ENCODE assay signal across 9 mouse cellular contexts in genomic region chr3:28562612-28563332, GRCm38 (mm10).
A peak's percentile ranks its signal among the peaks of the same experiment; 100 is the strongest.
DNase-seq lines count a peak whose midpoint lies in the region; ATAC-seq and TF ChIP-seq lines count a peak whose summit lies in the region.
"Had no signal": no experiment of that assay in that cellular context is flagged by ENCODE, and none has a peak within 500 bp of the region (broad histone marks: within the 10 kb centered on the region; RNA-seq: fewer than 3 reads in every experiment).

No protein-coding gene starts in this region.

- H3K36me3 ChIP-seq in neural tube, embryonic 11.5 days (ENCODE audit: control insufficient read depth, insufficient read depth, low read length), result no peaks in the 10 kb centered on the region
- peaks cover 24% of the 10 kb centered on the region for H3K36me3 ChIP-seq in neural tube, embryonic 15.5 days
- H3K36me3 ChIP-seq in limb, embryonic 14.5 days (ENCODE audit: control insufficient read depth, insufficient read depth, low read length), result no peaks in the 10 kb centered on the region

- H3K9ac ChIP-seq in neural tube, embryonic 11.5 days (ENCODE audit: low read length), result no peak overlapping the region
- H3K9ac ChIP-seq in neural tube, embryonic 15.5 days (replicated peaks), result no peak overlapping the region
- no peak overlapping the region for H3K9ac ChIP-seq in limb, embryonic 14.5 days (ENCODE audit: low read depth, low read length, severe bottlenecking)

- WGBS in neural tube, embryonic 11.5 days, result 75% methylated on average over 10 of the region's 10 CpGs
- 74% methylated on average over 10 of the region's 10 CpGs for WGBS in neural tube, embryonic 15.5 days
- 69% methylated on average over 10 of the region's 10 CpGs for WGBS in limb, embryonic 14.5 days

- no peaks in the 10 kb centered on the region for H3K27me3 ChIP-seq in neural tube, embryonic 11.5 days (ENCODE audit: control insufficient read depth, insufficient read depth, low read length)
- H3K27me3 ChIP-seq in neural tube, embryonic 15.5 days (replicated peaks), result no peaks in the 10 kb centered on the region
- H3K27me3 ChIP-seq in limb, embryonic 14.5 days (ENCODE audit: control insufficient read depth, insufficient read depth, low read length), result no peaks in the 10 kb centered on the region
- H3K27me3 ChIP-seq: megakaryocyte, embryonic 14.5 days had no signal

- H3K4me1 ChIP-seq in neural tube, embryonic 11.5 days (ENCODE audit: control insufficient read depth, insufficient read depth, low read length), result no peaks in the 10 kb centered on the region; the same call in 1 of the 2 replicates
- H3K4me1 ChIP-seq in neural tube, embryonic 15.5 days, result peaks cover 14% of the 10 kb centered on the region
- H3K4me1 ChIP-seq in limb, embryonic 14.5 days (ENCODE audit: control insufficient read depth, insufficient read depth, low read length), result peaks cover 4% of the 10 kb centered on the region; the same call in 1 of the 2 replicates

- ATAC-seq in neural tube, embryonic 11.5 days (ENCODE audit: insufficient read depth, low FRiP score, low TSS enrichment), result no peak
- ATAC-seq in neural tube, embryonic 15.5 days (ENCODE audit: low FRiP score), result no peak
- 0 out of 2 replicates have a peak, but pooled peaks have one; percentile 47 for ATAC-seq in limb, embryonic 14.5 days (ENCODE audit: low FRiP score, low read depth)

- no peak overlapping the region for H3K27ac ChIP-seq in neural tube, embryonic 11.5 days (ENCODE audit: low read depth, low read length)
- no peak overlapping the region for H3K27ac ChIP-seq in neural tube, embryonic 15.5 days (replicated peaks)
- no peak overlapping the region for H3K27ac ChIP-seq in limb, embryonic 14.5 days (replicated peaks; ENCODE audit: low read depth, low read length)

- no peaks in the 10 kb centered on the region for H3K9me3 ChIP-seq in neural tube, embryonic 11.5 days (ENCODE audit: control insufficient read depth, low read length)
- H3K9me3 ChIP-seq in neural tube, embryonic 15.5 days (replicated peaks), result no peaks in the 10 kb centered on the region
- H3K9me3 ChIP-seq in limb, embryonic 14.5 days (ENCODE audit: control insufficient read depth, low read length), result no peaks in the 10 kb centered on the region
- H3K9me3 ChIP-seq: megakaryocyte, embryonic 14.5 days had no signal

- DNase-seq in adrenal gland, adult 2 months, result peak; percentile 18
- no peak for DNase-seq in adrenal gland, adult 8-10 months
- peak; percentile 33 for DNase-seq in neural tube, embryonic 11.5 days (ENCODE audit: low spot score)
- DNase-seq in forelimb bud, embryonic 11.5 days (ENCODE audit: low read depth, low spot score), result peak; percentile 49
- DNase-seq in limb, embryonic 14.5 days (ENCODE audit: low spot score), result peak; percentile 53
- DNase-seq in yolk sac, embryonic 10.5 days (ENCODE audit: low spot score), result peak; percentile 40
- DNase-seq in natural killer cell, adult 2 months (ENCODE audit: low spot score in 2 of 2), result no peak

- TF ChIP-seq POLR2A in limb, embryonic 14.5 days (IDR thresholded peaks at IDR 0.05; ENCODE audit: borderline replicate concordance, extremely low read depth, insufficient read depth, insufficient read length), result no peak

- H3K4me3 ChIP-seq in neural tube, embryonic 11.5 days (ENCODE audit: low read depth, low read length), result no peak overlapping the region
- H3K4me3 ChIP-seq in neural tube, embryonic 15.5 days (replicated peaks), result no peak overlapping the region
- H3K4me3 ChIP-seq in limb, embryonic 14.5 days (replicated peaks; ENCODE audit: low read length), result no peak overlapping the region
- H3K4me3 ChIP-seq: megakaryocyte, embryonic 14.5 days had no signal

- no peak overlapping the region for H3K4me2 ChIP-seq in neural tube, embryonic 11.5 days (ENCODE audit: low read depth)
- no peak overlapping the region for H3K4me2 ChIP-seq in neural tube, embryonic 15.5 days
- no peak overlapping the region for H3K4me2 ChIP-seq in limb, embryonic 14.5 days (replicated peaks; ENCODE audit: low read depth, low read length, severe bottlenecking)

Comparison
In these comparisons a context has a peak if more than half of its experiments do, and no peak if none do; other contexts are left out.
1. DNase-seq: peak in adrenal gland, adult 2 months (single experiment), neural tube, embryonic 11.5 days (single experiment), forelimb bud, embryonic 11.5 days (single experiment), limb, embryonic 14.5 days (single experiment) and yolk sac, embryonic 10.5 days (single experiment); none in adrenal gland, adult 8-10 months (single experiment) and natural killer cell, adult 2 months (0 of 2).